In the genomic region with DNA sequence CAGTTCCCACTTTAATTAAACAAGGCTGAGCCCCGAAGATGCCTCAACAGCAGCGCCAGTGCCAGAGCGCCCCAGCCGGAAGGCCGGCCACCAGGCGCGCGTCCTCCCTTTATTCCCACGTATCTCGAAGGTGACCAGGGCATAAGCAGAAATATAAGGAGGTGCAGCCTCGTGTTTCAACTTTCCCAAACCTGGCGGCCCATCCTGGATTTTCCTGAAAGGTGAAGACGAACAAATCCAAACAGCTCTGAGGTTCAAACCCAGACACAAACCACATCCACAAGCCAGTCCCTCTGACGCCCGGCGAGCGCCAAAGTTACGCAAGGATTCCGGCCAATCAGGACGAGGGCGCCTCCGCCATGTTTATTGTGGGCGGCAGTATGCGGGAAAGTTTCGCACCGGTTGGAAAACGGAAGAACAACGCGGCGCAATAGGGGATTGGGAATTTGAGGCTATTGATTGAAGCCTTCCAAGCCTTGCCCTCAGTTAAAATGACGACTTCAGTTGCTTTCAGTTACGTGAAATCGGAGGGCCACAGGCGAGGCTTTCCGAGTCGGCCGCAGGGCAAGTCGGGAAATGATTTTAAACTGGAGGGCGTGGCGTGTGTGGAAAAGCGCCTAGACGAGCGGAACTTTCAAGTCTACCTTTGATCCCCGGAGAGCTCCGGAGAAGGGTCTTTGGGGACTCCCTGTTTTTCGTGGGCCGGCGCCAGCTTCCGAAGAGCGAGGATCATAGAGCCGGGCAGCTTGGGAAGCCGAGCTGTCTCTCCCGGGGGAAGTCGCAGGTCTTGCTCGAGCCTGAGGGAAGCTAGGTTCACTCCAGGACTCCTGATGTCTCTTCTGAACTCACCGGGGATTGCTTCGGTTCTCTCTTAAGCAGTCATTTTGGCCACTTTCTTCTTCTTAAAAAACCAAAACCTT, we compare ENCODE assay signal across 8 mouse cellular contexts. TPM values are rescaled to one million over a fixed set of nuclear protein-coding genes. Genes with fewer than 3 reads are reported as not detected.
A peak's percentile ranks its signal among the peaks of the same experiment; 100 is the strongest.
DNase-seq lines count a peak whose midpoint lies in the region; ATAC-seq and TF ChIP-seq lines count a peak whose summit lies in the region.

A gene (minus strand): TSS at position 307 of the 920 bp plus-strand sequence.
A gene (plus strand): TSS at position 362 of the 920 bp plus-strand sequence.

- H3K9me3 ChIP-seq in ES-Bruce4 (replicated peaks; ENCODE audit: control insufficient read depth, insufficient read depth, low read length, poor library complexity, severe bottlenecking): no peaks in the 10 kb centered on the region
- H3K9me3 ChIP-seq in forebrain, embryonic 13.5 days (replicated peaks): no peaks in the 10 kb centered on the region
- no peaks in the 10 kb centered on the region for H3K9me3 ChIP-seq in liver, postnatal 0 days (ENCODE audit: low read length)
- no peaks in the 10 kb centered on the region for H3K9me3 ChIP-seq in neural tube, embryonic 14.5 days (ENCODE audit: control insufficient read depth, low read length)

- TF ChIP-seq POLR2A in ES-Bruce4 (IDR thresholded peaks at IDR 0.05; ENCODE audit: insufficient read depth, low read length): no peak

- under 1% methylated on average over 57 of the region's 57 CpGs for WGBS in forebrain, embryonic 13.5 days
- WGBS in large intestine, adult 2 months: under 1% methylated on average over 57 of the region's 57 CpGs
- under 1% methylated on average over 57 of the region's 57 CpGs for WGBS in liver, postnatal 0 days (ENCODE audit: insufficient replicate concordance)
- under 1% methylated on average over 57 of the region's 57 CpGs for WGBS in neural tube, embryonic 14.5 days

- DNase-seq in heart, postnatal 10 days: peak; percentile 98
- DNase-seq in large intestine, adult 2 months (ENCODE audit: low read depth, low spot score): peak; percentile 98
- DNase-seq in liver, postnatal 0 days: peak; percentile 95
- peak; percentile 94 for DNase-seq in testis, postnatal 10 days (ENCODE audit: low spot score)

- TF ChIP-seq CTCF in ES-Bruce4 (IDR thresholded peaks at IDR 0.05; ENCODE audit: low read depth, low read length): no peak
- peak; percentile 20 for TF ChIP-seq CTCF in liver, postnatal 0 days (IDR thresholded peaks at IDR 0.05; ENCODE audit: low read depth)

- peak; percentile 97 for ATAC-seq in cerebellum, adult (ENCODE audit: insufficient number of reproducible peaks, low FRiP score, low TSS enrichment)
- peak; percentile 98 for ATAC-seq in forebrain, embryonic 13.5 days
- ATAC-seq in liver, postnatal 0 days: peak; percentile 95
- ATAC-seq in neural tube, embryonic 14.5 days (ENCODE audit: low read depth): peak; percentile 99

- no peaks in the 10 kb centered on the region for H3K4me1 ChIP-seq in ES-Bruce4 (ENCODE audit: control insufficient read depth, insufficient read depth, low read length)
- peaks cover 45% of the 10 kb centered on the region for H3K4me1 ChIP-seq in forebrain, embryonic 13.5 days
- peaks cover 29% of the 10 kb centered on the region for H3K4me1 ChIP-seq in liver, postnatal 0 days (ENCODE audit: insufficient read depth)
- peaks cover 20% of the 10 kb centered on the region; the same call in 1 of the 2 replicates for H3K4me1 ChIP-seq in neural tube, embryonic 14.5 days (ENCODE audit: control insufficient read depth, insufficient read depth, low read length)

- no peaks in the 10 kb centered on the region; the same call in 1 of the 2 replicates for H3K27me3 ChIP-seq in ES-Bruce4 (ENCODE audit: control insufficient read depth, insufficient read depth, low read length, poor library complexity, severe bottlenecking)
- no peaks in the 10 kb centered on the region for H3K27me3 ChIP-seq in forebrain, embryonic 13.5 days
- no peaks in the 10 kb centered on the region for H3K27me3 ChIP-seq in liver, postnatal 0 days (ENCODE audit: insufficient read depth, low read length)
- no peaks in the 10 kb centered on the region for H3K27me3 ChIP-seq in neural tube, embryonic 14.5 days (ENCODE audit: control insufficient read depth, insufficient read depth, low read length)

- TF ChIP-seq EP300 in ES-Bruce4 (IDR thresholded peaks at IDR 0.05; ENCODE audit: insufficient read depth, low read depth, low read length): 0 out of 2 replicates have a peak, but pooled peaks have one; percentile 30
- TF ChIP-seq EP300 in liver, postnatal 0 days (IDR thresholded peaks at IDR 0.05; ENCODE audit: low read depth): peak; percentile 69; the same call in 1 of the 2 replicates

- peak within 1 kb of the TSS; percentile 87 for H3K9ac ChIP-seq in ES-Bruce4 (ENCODE audit: low read depth, poor library complexity, severe bottlenecking)
- peak within 1 kb of the TSS; percentile 86 for H3K9ac ChIP-seq in forebrain, embryonic 13.5 days
- H3K9ac ChIP-seq in liver, postnatal 0 days (replicated peaks): peak within 1 kb of the TSS; percentile 82
- H3K9ac ChIP-seq in neural tube, embryonic 14.5 days (replicated peaks; ENCODE audit: low read depth, low read length): peak within 1 kb of the TSS; percentile 57

- peak within 1 kb of the TSS; percentile 96 for H3K4me3 ChIP-seq in ES-Bruce4 (ENCODE audit: low read depth, low read length)
- peak within 1 kb of the TSS; percentile 82 for H3K4me3 ChIP-seq in forebrain, embryonic 13.5 days
- peak within 1 kb of the TSS; percentile 79 for H3K4me3 ChIP-seq in liver, postnatal 0 days (ENCODE audit: low read depth, low read length)
- H3K4me3 ChIP-seq in neural tube, embryonic 14.5 days (ENCODE audit: low read depth, low read length): peak within 1 kb of the TSS; percentile 52

- intact Hi-C loops in heart, postnatal 10 days (cut with DNase I): loop anchor here (2.0 to 5.0 kb wide), 2 partner anchors 33 to 60 kb away; a partner anchor contains a TSS

- peak within 1 kb of the TSS; percentile 83 for H3K4me2 ChIP-seq in forebrain, embryonic 13.5 days
- H3K4me2 ChIP-seq in liver, postnatal 0 days (ENCODE audit: low read depth, low read length): peak within 1 kb of the TSS; percentile 87
- H3K4me2 ChIP-seq in neural tube, embryonic 14.5 days (ENCODE audit: low read depth, low read length): peak within 1 kb of the TSS; percentile 94

- H3K36me3 ChIP-seq in ES-Bruce4 (ENCODE audit: control insufficient read depth, insufficient read depth, low read length, poor library complexity, severe bottlenecking): peaks cover 9% of the 10 kb centered on the region
- H3K36me3 ChIP-seq in forebrain, embryonic 13.5 days (ENCODE audit: poor library complexity, severe bottlenecking): no peaks in the 10 kb centered on the region
- peaks cover 11% of the 10 kb centered on the region; the same call in 1 of the 2 replicates for H3K36me3 ChIP-seq in liver, postnatal 0 days (replicated peaks; ENCODE audit: insufficient read depth, low read length)
- no peaks in the 10 kb centered on the region for H3K36me3 ChIP-seq in neural tube, embryonic 14.5 days (ENCODE audit: control insufficient read depth, insufficient read depth, low read length)

- H3K27ac ChIP-seq in ES-Bruce4 (ENCODE audit: insufficient read depth, low read length): peak within 1 kb of the TSS; percentile 66; the same call in 1 of the 2 replicates
- peak within 1 kb of the TSS; percentile 65 for H3K27ac ChIP-seq in forebrain, embryonic 13.5 days
- H3K27ac ChIP-seq in liver, postnatal 0 days (ENCODE audit: low read depth): peak within 1 kb of the TSS; percentile 80
- H3K27ac ChIP-seq in neural tube, embryonic 14.5 days (ENCODE audit: low read depth, low read length): peak within 1 kb of the TSS; percentile 77

RNA-seq across cellular contexts. Expression of the first gene that starts in this region (rescaled TPM):
- 45.4 and 46.1 TPM in 2 replicates for polyA plus RNA-seq in ES-Bruce4 (2011; ENCODE audit: insufficient read depth, insufficient read length, low read depth, missing spikeins)
- 36.8 and 42.8 TPM in 2 replicates for polyA plus RNA-seq in forebrain, embryonic 13.5 days (2015; fragmentation: Nextera tagmentation; extraction: Ambion mirVana)
- total RNA-seq in heart, postnatal 10 days (2021): 10 to 100 TPM; 16.7 to 19.2 TPM
- 24.1 and 26.5 TPM in 2 replicates for polyA plus RNA-seq in large intestine, adult 2 months (2012; rRNA removed)
- 13.8 and 16.2 TPM in 2 replicates for polyA plus RNA-seq in liver, postnatal 0 days (2015; fragmentation: Nextera tagmentation; extraction: Ambion mirVana)
- 26.4 and 29.3 TPM in 2 replicates for polyA plus RNA-seq in neural tube, embryonic 14.5 days (2014; fragmentation: Nextera tagmentation; extraction: Ambion mirVana)

RNA-seq across cellular contexts. Expression of the second gene that starts in this region (rescaled TPM):
- polyA plus RNA-seq in ES-Bruce4 (2011; ENCODE audit: insufficient read depth, insufficient read length, low read depth, missing spikeins): 16.2 and 16.4 TPM in 2 replicates
- polyA plus RNA-seq in forebrain, embryonic 13.5 days (2015; fragmentation: Nextera tagmentation; extraction: Ambion mirVana): 33.0 and 36.5 TPM in 2 replicates
- 1 to 10 TPM; 3.7 to 4.2 TPM for total RNA-seq in heart, postnatal 10 days (2021)
- 3.5 and 4.3 TPM in 2 replicates for polyA plus RNA-seq in large intestine, adult 2 months (2012; rRNA removed)
- 19.5 and 20.2 TPM in 2 replicates for polyA plus RNA-seq in liver, postnatal 0 days (2015; fragmentation: Nextera tagmentation; extraction: Ambion mirVana)
- 7.8 and 9.3 TPM in 2 replicates for polyA plus RNA-seq in neural tube, embryonic 14.5 days (2014; fragmentation: Nextera tagmentation; extraction: Ambion mirVana)

Comparison
In these comparisons a context has a peak if more than half of its experiments do, and no peak if none do; other contexts are left out.
1. Peak in every context shown above with its lines: DNase-seq, ATAC-seq, H3K4me3 ChIP-seq and H3K27ac ChIP-seq.